Mouse (Mus musculus): ENCODE results near the gene Slc25a25. TPM values are rescaled to one million over a fixed set of nuclear protein-coding genes. Genes with fewer than 3 reads are reported as not detected.

Gene Slc25a25
- polyA plus RNA-seq, 2 experiments, result 12.7 to 17.4 TPM

GRCm38 (mm10) chr2:32396695-32397094 is 54.5 kb downstream of the Slc25a25 start:
- DNase-seq (ENCODE audit: low spot score) (no peak), ATAC-seq (ENCODE audit: low FRiP score, low read depth) (no peak)
- Histone ChIP-seq H3K4me3 (replicated peaks; ENCODE audit: low read length) (peak overlapping the region; percentile 83), H3K4me1 (ENCODE audit: control insufficient read depth, insufficient read depth, low read length) (peaks cover 7% of the 10 kb centered on the region), H3K9ac (ENCODE audit: low read depth, low read length, severe bottlenecking) (peak overlapping the region; percentile 76), H3K9me3 (ENCODE audit: control insufficient read depth, low read length) (no peaks in the 10 kb centered on the region), H3K36me3 (ENCODE audit: control insufficient read depth, insufficient read depth, low read length) (peaks cover 22% of the 10 kb centered on the region), H3K4me2 (replicated peaks; ENCODE audit: low read depth, low read length, severe bottlenecking) (peak overlapping the region; percentile 66), H3K27me3 (ENCODE audit: control insufficient read depth, insufficient read depth, low read length) (no peaks in the 10 kb centered on the region), H3K27ac (replicated peaks; ENCODE audit: low read depth, low read length) (no peak overlapping the region)
- under 1% methylated on average over 15 of the region's 15 CpGs for WGBS
- TF ChIP-seq POLR2A (IDR thresholded peaks at IDR 0.05; ENCODE audit: borderline replicate concordance, extremely low read depth, insufficient read depth, insufficient read length), result no peak

- H3K4me2 ChIP-seq (replicated peaks; ENCODE audit: low read depth, low read length, severe bottlenecking), result peak overlapping the region; percentile 66
- H3K27ac ChIP-seq (replicated peaks; ENCODE audit: low read depth, low read length), result peak overlapping the region; percentile 91
- H3K4me1 ChIP-seq (ENCODE audit: control insufficient read depth, insufficient read depth, low read length), result peaks cover 7% of the 10 kb centered on the region
- peaks cover 18% of the 10 kb centered on the region for H3K36me3 ChIP-seq (ENCODE audit: control insufficient read depth, insufficient read depth, low read length)
- H3K4me3 ChIP-seq (replicated peaks; ENCODE audit: low read length), result peak overlapping the region; percentile 83
- no peaks in the 10 kb centered on the region for H3K9me3 ChIP-seq (ENCODE audit: control insufficient read depth, low read length)
- no peak for TF ChIP-seq POLR2A (IDR thresholded peaks at IDR 0.05; ENCODE audit: borderline replicate concordance, extremely low read depth, insufficient read depth, insufficient read length)
- peak; percentile 92 for ATAC-seq (ENCODE audit: low FRiP score, low read depth)
- WGBS, result under 1% methylated on average over 55 of the region's 59 CpGs
- H3K27me3 ChIP-seq (ENCODE audit: control insufficient read depth, insufficient read depth, low read length), result no peaks in the 10 kb centered on the region
- DNase-seq (ENCODE audit: low spot score), result peak; percentile 93
- peak overlapping the region; percentile 76 for H3K9ac ChIP-seq (ENCODE audit: low read depth, low read length, severe bottlenecking)
Measured at GRCm38 (mm10) chr2:32395946-32396621, 55.2 kb downstream of the Slc25a25 start.

GRCm38 (mm10) chr2:32395484-32395945 is 55.7 kb downstream of the Slc25a25 start, which contains the start of gene Ptges2:
TSS of gene Ptges2 (plus strand) at chr2:32395896.
- 2% methylated on average over 31 of the region's 31 CpGs for whole genome bisulfite sequencing
- peak within 1 kb of the TSS; percentile 91 for H3K27ac ChIP-seq (replicated peaks; ENCODE audit: low read depth, low read length)

GRCm38 (mm10) chr2:32394973-32395372 is 56.3 kb downstream of the Slc25a25 start:
- DNase-seq (ENCODE audit: low spot score), result peak; percentile 42
- peak overlapping the region; percentile 91 for H3K27ac ChIP-seq (replicated peaks; ENCODE audit: low read depth, low read length)
- 6% methylated on average over 8 of the region's 8 CpGs for WGBS

More at GRCm38 (mm10) chr2:32395484-32395945, 55.7 kb downstream of the Slc25a25 start, which contains the start of gene Ptges2:
- H3K4me2 ChIP-seq (replicated peaks; ENCODE audit: low read depth, low read length, severe bottlenecking), result peak within 1 kb of the TSS; percentile 66
- peak within 1 kb of the TSS; percentile 83 for H3K4me3 ChIP-seq (replicated peaks; ENCODE audit: low read length)
- peaks cover 12% of the 10 kb centered on the region for H3K36me3 ChIP-seq (ENCODE audit: control insufficient read depth, insufficient read depth, low read length)
- TF ChIP-seq POLR2A (IDR thresholded peaks at IDR 0.05; ENCODE audit: borderline replicate concordance, extremely low read depth, insufficient read depth, insufficient read length), result no peak
- ATAC-seq (ENCODE audit: low FRiP score, low read depth) (peak; percentile 94), DNase-seq (ENCODE audit: low spot score) (peak; percentile 86)
- no peaks in the 10 kb centered on the region for H3K9me3 ChIP-seq (ENCODE audit: control insufficient read depth, low read length)
- peak within 1 kb of the TSS; percentile 76 for H3K9ac ChIP-seq (ENCODE audit: low read depth, low read length, severe bottlenecking)
- no peaks in the 10 kb centered on the region for H3K27me3 ChIP-seq (ENCODE audit: control insufficient read depth, insufficient read depth, low read length)
- peaks cover 7% of the 10 kb centered on the region for H3K4me1 ChIP-seq (ENCODE audit: control insufficient read depth, insufficient read depth, low read length)

GRCm38 (mm10) chr2:32392063-32392462 is 59.2 kb downstream of the Slc25a25 start:
- Histone ChIP-seq H3K36me3 (ENCODE audit: control insufficient read depth, insufficient read depth, low read length) (no peaks in the 10 kb centered on the region), H3K9me3 (ENCODE audit: control insufficient read depth, low read length) (no peaks in the 10 kb centered on the region), H3K4me1 (ENCODE audit: control insufficient read depth, insufficient read depth, low read length) (peaks cover 3% of the 10 kb centered on the region), H3K9ac (ENCODE audit: low read depth, low read length, severe bottlenecking) (no peak overlapping the region), H3K27me3 (ENCODE audit: control insufficient read depth, insufficient read depth, low read length) (no peaks in the 10 kb centered on the region), H3K27ac (replicated peaks; ENCODE audit: low read depth, low read length) (no peak overlapping the region), H3K4me2 (replicated peaks; ENCODE audit: low read depth, low read length, severe bottlenecking) (no peak overlapping the region), H3K4me3 (replicated peaks; ENCODE audit: low read length) (no peak overlapping the region)
- TF ChIP-seq POLR2A (IDR thresholded peaks at IDR 0.05; ENCODE audit: borderline replicate concordance, extremely low read depth, insufficient read depth, insufficient read length), result no peak
- 72% methylated on average over 5 of the region's 5 CpGs for WGBS
- no peak for ATAC-seq (ENCODE audit: low FRiP score, low read depth)
- no peak for DNase-seq (ENCODE audit: low spot score)

More at GRCm38 (mm10) chr2:32394973-32395372, 56.3 kb downstream of the Slc25a25 start:
- H3K4me1 ChIP-seq (ENCODE audit: control insufficient read depth, insufficient read depth, low read length), result peaks cover 7% of the 10 kb centered on the region
- peak overlapping the region; percentile 76 for H3K9ac ChIP-seq (ENCODE audit: low read depth, low read length, severe bottlenecking)
- H3K36me3 ChIP-seq (ENCODE audit: control insufficient read depth, insufficient read depth, low read length), result peaks cover 7% of the 10 kb centered on the region; the same call in 1 of the 2 replicates
- no peak for TF ChIP-seq POLR2A (IDR thresholded peaks at IDR 0.05; ENCODE audit: borderline replicate concordance, extremely low read depth, insufficient read depth, insufficient read length)
- peak overlapping the region; percentile 83 for H3K4me3 ChIP-seq (replicated peaks; ENCODE audit: low read length)
- peak overlapping the region; percentile 66 for H3K4me2 ChIP-seq (replicated peaks; ENCODE audit: low read depth, low read length, severe bottlenecking)
- no peak for ATAC-seq (ENCODE audit: low FRiP score, low read depth)
- no peaks in the 10 kb centered on the region for H3K27me3 ChIP-seq (ENCODE audit: control insufficient read depth, insufficient read depth, low read length)
- no peaks in the 10 kb centered on the region for H3K9me3 ChIP-seq (ENCODE audit: control insufficient read depth, low read length)

Data from limb, embryonic 14.5 days (tissue).